Mouse (Mus musculus): Measurements from ENCODE around the gene Dspp. TPM values are rescaled to one million over a fixed set of nuclear protein-coding genes. Genes with fewer than 3 reads are reported as not detected.

Gene Dspp
- total RNA-seq, 2 experiments from 2014 or later = not detected

DNA sequence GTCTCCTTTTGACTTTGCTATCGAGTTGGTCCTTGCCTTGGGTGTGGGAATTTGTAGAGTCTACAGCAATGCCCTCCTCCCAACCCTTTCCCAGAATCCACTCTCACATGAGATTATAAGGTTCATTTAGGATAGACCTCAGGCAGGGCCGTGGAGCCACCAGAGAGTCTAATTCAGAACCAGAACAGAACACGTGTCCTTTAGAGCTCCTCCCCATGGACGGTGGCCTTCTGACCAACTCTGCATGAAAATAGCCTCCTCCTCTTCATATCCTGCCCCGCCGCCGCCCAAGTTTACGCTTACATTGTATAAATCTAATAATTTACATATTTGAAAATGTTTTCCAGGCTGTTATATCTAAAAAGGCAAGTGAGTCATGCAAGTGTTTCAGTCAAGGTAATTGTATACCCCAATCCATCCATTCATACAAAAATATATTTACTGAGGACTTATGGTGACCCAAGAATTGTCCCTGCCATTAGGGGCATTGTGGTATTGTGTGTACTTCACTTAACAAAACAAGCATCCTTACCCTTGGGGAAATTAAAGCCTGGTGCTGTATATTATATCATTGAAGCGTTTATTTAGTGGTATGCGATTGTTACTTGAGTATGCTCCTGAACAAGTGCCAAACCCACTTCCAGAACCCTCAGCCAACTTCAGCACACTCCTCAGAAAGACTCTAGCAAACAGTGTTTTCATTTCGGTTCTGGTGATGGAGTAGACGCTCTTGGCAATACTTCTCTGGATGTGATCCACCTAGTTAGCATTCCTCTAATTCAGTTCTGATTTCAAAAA is 30.8 kb downstream of the Dspp start:
- DNase-seq = no peak

DNA sequence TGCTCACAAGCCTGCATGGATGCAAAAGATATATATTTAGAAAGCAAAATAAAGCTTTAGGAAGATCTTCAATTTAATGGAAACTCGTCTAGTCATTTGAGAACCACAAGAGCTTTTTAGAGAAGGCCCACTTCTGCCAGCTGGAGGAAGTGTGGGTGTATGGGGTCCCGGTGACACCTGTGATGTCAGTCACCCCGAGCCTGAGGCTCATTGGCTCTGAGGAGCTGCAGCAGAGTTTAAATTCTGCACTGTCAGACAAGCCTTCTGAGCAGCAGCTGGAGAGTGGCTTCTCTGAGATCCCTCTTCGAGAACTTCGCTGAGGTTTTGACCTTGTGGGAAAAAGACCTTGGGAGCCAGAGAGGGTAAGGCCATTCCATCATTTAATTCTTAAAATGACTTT is 31.8 kb downstream of the Dspp start, which contains the start of gene Dmp1:
TSS of gene Dmp1 (plus strand) at position 263 of the 400 bp plus-strand sequence.
- no peak for DNase-seq

DNA sequence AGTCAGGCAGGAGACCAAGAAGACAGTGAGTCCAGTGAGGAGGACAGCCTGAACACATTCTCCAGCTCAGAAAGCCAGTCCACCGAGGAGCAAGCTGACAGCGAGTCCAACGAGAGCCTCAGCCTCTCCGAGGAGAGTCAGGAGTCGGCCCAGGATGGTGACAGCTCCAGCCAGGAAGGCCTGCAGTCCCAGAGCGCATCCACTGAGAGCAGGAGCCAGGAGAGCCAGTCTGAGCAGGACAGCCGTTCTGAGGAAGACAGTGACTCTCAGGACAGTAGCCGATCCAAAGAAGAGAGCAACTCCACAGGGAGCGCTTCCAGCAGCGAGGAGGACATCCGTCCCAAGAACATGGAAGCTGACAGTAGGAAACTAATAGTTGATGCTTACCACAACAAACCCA is 42.0 kb downstream of the Dspp start:
- DNase-seq = no peak

DNA sequence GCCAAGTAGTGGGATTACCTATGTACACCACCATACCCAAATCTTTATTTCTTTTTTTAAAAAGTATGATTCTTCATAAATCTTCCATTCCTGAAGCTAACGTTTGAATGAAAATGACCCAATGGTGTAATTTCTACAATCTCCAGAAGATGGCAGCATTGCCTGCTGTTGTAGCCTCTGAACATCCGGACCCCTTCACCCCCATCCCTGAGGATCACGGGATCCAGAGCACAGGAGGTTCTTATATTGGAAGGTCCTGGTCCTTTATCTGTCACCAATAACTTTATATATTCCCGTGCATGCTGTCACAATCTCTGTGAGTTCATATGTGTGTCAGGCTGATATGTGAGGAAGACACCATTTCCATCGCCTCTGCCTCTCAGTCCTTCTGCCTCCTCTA is 48.4 kb downstream of the Dspp start:
- peak; percentile 33 for DNase-seq

DNA sequence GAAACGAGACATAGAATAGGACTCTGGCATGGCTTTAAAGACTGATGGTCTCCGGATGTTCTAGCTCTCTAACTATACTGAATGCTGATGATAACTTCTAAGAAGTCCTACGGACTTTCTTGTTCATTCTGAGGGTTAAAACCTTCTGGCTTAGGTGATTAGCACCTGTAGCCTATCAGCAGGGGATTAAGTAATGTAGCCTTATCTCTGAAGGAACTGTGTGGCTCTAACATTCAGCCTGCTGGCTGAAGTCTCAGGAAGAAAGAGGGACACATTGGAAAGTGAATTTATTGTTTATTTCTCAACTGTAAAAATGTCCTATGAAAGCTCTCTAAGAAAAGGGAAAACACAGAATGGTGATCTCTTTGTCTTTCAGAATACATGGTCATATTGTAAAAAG is 53.8 kb downstream of the Dspp start:
- DNase-seq = no peak

DNA sequence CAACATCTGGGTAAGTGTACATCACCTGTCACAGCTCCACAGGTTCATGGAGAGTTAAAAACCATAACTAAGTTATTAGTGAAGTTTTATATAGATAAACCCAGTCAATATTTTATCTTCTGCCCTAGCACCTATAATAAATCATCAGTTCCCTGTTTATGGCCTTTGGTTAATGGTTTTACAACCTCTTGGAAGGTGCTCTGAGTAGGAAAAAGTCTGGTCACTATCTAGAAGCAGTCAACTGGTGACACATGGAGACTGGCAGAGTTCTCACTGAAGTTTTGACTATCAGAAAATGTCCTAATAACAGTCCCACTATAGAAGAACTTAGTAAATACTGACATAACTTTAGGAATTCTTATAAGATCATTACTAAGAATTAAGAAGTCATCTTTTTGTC is 54.2 kb downstream of the Dspp start:
- DNase-seq = no peak

DNA sequence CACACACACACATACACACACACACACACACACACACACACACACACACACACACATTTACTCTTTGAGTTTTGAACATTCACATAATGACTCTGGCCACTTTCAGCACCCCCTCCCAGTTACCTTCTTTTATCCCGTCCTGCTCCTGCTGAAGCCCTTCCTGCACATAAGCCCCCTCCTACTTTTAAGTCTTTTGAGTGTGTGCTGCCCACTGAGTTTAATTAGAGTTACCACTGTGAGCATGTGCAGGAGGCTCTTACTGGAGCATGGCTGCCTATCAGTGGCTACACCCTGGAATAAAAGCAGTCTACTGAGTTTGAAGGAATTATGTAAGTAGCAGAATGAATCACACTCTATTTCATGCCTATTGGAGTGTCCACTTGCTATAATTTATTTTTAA is 58.0 kb downstream of the Dspp start:
- no peak for DNase-seq

Other genes starting within 250 kb of the Dspp start
- 100 to 1,000 TPM in 1 of 2 experiments, 10 to 100 TPM in 1; 59.3 to 169 TPM for gene Hsd17b13, start 193.3 kb upstream of the Dspp start, total RNA-seq (2021)
- gene Hsd17b11, start 148.8 kb upstream of the Dspp start, total RNA-seq (2021) = 10 to 100 TPM; 58.6 to 77.1 TPM
- gene Nudt9, start 124.4 kb upstream of the Dspp start, total RNA-seq (2021) = 10 to 100 TPM; 52.0 to 53.2 TPM
- gene Gm17660, start 93.1 kb upstream of the Dspp start, total RNA-seq (2021) = not detected
- 100 to 1,000 TPM; 142 to 154 TPM for gene Sparcl1, start 57.0 kb upstream of the Dspp start, total RNA-seq (2021)
- gene Dmp1, start 31.9 kb downstream of the Dspp start, total RNA-seq (2021) = 1 to 10 TPM in 1 of 2 experiments, under 1 TPM in 1; 0.18 to 8.6 TPM
- 10 to 100 TPM in 1 of 2 experiments, not detected in 1; 16.2 TPM for gene Ibsp, start 128.5 kb downstream of the Dspp start, total RNA-seq (2021)
- gene Mepe, start 154.6 kb downstream of the Dspp start, total RNA-seq (2021) = 1 to 10 TPM in 1 of 2 experiments, not detected in 1; 1.1 TPM

All from adrenal gland, postnatal 10 days (tissue).